Mouse (Mus musculus) MEL (cell line): ENCODE results near the gene Frem2.

ENCODE experiments used
- CHD1 ChIP-seq: IDR thresholded peaks from 2 replicates; pipeline ENCODE4 v1.6.1; 2012; ENCODE audit warnings: low read depth, mild to moderate bottlenecking, inconsistent platforms, low read length, improper control_type of control experiment
- CTCF ChIP-seq, 3 experiments: IDR thresholded peaks in 2 of 3; conservative IDR thresholded peaks in 1 of 3; 2 replicates each; pipeline ENCODE4 v1.5.1; 2011 to 2012; ENCODE audit warnings: low read length in 3 of 3, low read depth in 2 of 3, mild to moderate bottlenecking in 2 of 3, improper control_type of control experiment in 1 of 3, inconsistent platforms in 1 of 3, mixed read lengths in 1 of 3, moderate library complexity in 1 of 3; ENCODE audit not compliant: control insufficient read depth in 1 of 3, insufficient read depth in 1 of 3, poor library complexity in 1 of 3, severe bottlenecking in 1 of 3
- ELF1 ChIP-seq: IDR thresholded peaks from 2 replicates; pipeline ENCODE4 v1.6.1; 2014; ENCODE audit warnings: low read depth, mild to moderate bottlenecking, inconsistent platforms, low read length, improper control_type of control experiment, moderate library complexity
- EP300 ChIP-seq, 2 experiments: IDR thresholded peaks; 2 replicates each; pipeline ENCODE4 v1.6.1; 2011; ENCODE audit warnings: improper control_type of control experiment in 2 of 2, low read length in 2 of 2, low read depth in 1 of 2, mild to moderate bottlenecking in 1 of 2
- GATA1 ChIP-seq: IDR thresholded peaks from 2 replicates; pipeline ENCODE4 v1.6.1; 2011; ENCODE audit warnings: low read depth, low read length, improper control_type of control experiment
- HCFC1 ChIP-seq: IDR thresholded peaks from 2 replicates; pipeline ENCODE4 v1.6.1; 2012; ENCODE audit warnings: low read depth, mild to moderate bottlenecking, inconsistent platforms, low read length, improper control_type of control experiment, moderate library complexity
- KAT2A ChIP-seq: conservative IDR thresholded peaks from 2 replicates; pipeline ENCODE4 v1.6.1; 2012; ENCODE audit warnings: low read depth, low read length, improper control_type of control experiment, inconsistent platforms
- MAZ ChIP-seq: IDR thresholded peaks from 2 replicates; pipeline ENCODE4 v1.6.1; 2012; ENCODE audit warnings: low read depth, mild to moderate bottlenecking, inconsistent platforms, low read length, improper control_type of control experiment
- MEF2A ChIP-seq: IDR thresholded peaks from 2 replicates; pipeline ENCODE4 v1.6.1; 2014; ENCODE audit warnings: low read depth, mild to moderate bottlenecking, inconsistent platforms, low read length, improper control_type of control experiment; ENCODE audit not compliant: poor library complexity, insufficient replicate concordance, severe bottlenecking; ENCODE audit errors: extremely low read depth
- POLR2A ChIP-seq, 2 experiments: IDR thresholded peaks; 2 replicates each; pipeline ENCODE4 v1.6.1; 2011 to 2012; ENCODE audit warnings: low read length in 2 of 2, mild to moderate bottlenecking in 2 of 2, control low read depth in 1 of 2, improper control_type of control experiment in 1 of 2, low read depth in 1 of 2, moderate library complexity in 1 of 2; ENCODE audit not compliant: control insufficient read depth in 1 of 2, insufficient read depth in 1 of 2, poor library complexity in 1 of 2
- SIN3A ChIP-seq: IDR thresholded peaks from 2 replicates; pipeline ENCODE4 v1.6.1; 2012; ENCODE audit warnings: low read length, improper control_type of control experiment, inconsistent platforms
- ZC3H11A ChIP-seq: IDR thresholded peaks from 2 replicates; pipeline ENCODE4 v1.6.1; 2012; ENCODE audit warnings: low read depth, mild to moderate bottlenecking, inconsistent platforms, low read length, improper control_type of control experiment
- ZNF384 ChIP-seq: IDR thresholded peaks from 2 replicates; pipeline ENCODE4 v1.6.1; 2012; ENCODE audit warnings: low read depth, mild to moderate bottlenecking, inconsistent platforms, low read length, improper control_type of control experiment

DNA sequence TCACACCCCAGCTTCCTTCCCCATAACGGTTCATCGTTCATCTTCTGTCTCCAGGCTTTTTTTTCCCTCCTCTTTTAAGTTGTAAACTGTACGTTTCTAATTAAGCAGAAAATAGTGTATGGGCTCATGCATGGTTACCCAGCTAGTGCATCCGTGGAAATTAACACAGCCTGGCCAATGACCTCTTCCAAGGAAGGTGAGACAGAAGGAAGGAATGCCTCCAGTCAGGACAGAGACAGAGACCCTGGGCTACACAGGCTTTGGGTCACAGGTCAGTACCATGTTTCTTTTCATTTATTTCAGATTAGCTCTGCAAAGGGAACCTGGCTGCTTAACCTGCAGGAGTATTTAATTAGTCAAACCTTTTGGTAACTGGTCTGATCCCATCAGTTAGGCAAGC lies 57.0 kb downstream of the Frem2 start:
- TF ChIP-seq CTCF (IDR thresholded peaks at IDR 0.05 in 2 of 3, conservative IDR thresholded peaks at IDR 0.05 in 1 of 3; ENCODE audit: control insufficient read depth in 1 of 3, insufficient read depth in 1 of 3, low read depth in 2 of 3, low read length in 3 of 3, poor library complexity in 1 of 3, severe bottlenecking in 1 of 3): no peak
- no peak for TF ChIP-seq ZC3H11A
- no peak for TF ChIP-seq ELF1
- TF ChIP-seq SIN3A: no peak
- TF ChIP-seq CHD1: no peak
- no peak for TF ChIP-seq MEF2A
- TF ChIP-seq GATA1: no peak
- TF ChIP-seq MAZ: no peak
- no peak for TF ChIP-seq POLR2A (IDR thresholded peaks at IDR 0.05; ENCODE audit: control insufficient read depth in 1 of 2, insufficient read depth in 1 of 2, low read depth in 1 of 2, low read length in 2 of 2, poor library complexity in 1 of 2)
- TF ChIP-seq ZNF384: no peak
- TF ChIP-seq KAT2A: no peak
- no peak for TF ChIP-seq HCFC1
- TF ChIP-seq EP300 (IDR thresholded peaks at IDR 0.05; ENCODE audit: low read depth in 1 of 2, low read length in 2 of 2): no peak
